Mouse (Mus musculus) CD4-positive, CD25-positive, alpha-beta regulatory T cell, adult 9 weeks (primary cell): ENCODE measurements around the gene Eef1akmt4. TPM values are rescaled to one million over a fixed set of nuclear protein-coding genes. Genes with fewer than 3 reads are reported as not detected.

Experiments used
- polyA plus RNA-seq: library from polyadenylated mRNA; unstranded; fragments of 100-300 nt; shearing (Covaris generic); gene quantifications from one replicate; pipeline ENCODE4 v1.2.1, GENCODE M21; 2017

The Eef1akmt4 gene
- polyA plus RNA-seq, result 27.3 TPM

DNA sequence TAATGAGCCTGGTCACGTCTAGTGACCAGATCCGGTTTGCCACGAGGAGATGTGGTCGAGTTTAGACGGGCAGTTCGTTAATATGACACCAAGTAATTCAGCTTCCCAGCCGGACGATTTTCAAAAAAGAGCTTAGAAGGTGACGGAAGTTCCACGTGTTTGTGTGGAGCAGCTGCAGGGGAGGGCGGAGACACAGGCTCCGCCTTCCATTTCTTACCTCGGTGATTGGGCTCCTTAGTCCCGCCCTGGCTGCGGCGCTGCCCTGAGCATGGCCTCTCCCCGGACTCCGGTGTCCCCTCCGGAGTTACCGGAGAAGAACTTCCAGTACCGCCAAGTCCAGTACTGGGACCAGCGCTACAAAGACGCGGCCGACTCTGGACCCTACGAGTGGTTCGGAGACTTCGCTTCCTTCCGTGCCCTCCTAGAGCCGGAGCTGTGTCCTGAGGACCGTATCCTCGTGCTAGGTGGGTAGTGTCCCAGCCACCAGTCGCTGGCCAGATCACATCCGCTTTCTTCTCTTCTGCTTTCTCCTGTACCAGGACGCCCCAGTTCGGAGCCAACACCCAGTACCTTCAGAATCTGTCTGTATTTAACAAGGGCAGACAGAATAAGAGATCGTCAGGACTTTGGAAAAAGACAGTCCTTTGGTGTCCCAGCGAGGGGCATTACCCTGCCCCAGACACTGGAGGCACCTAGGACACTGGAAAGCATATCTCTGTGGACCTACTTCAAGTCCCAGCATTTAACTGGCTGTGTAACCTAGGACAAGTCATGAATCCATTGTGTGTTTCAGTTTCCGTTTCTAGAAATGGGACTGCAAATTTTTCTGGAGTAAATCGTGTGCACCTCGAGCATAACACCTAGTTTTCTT, at the start of gene Eef1akmt4, which contains the start of the genes Gm49333 and Alg3:
TSS of gene Eef1akmt4 (plus strand) at position 237 of the 871 bp plus-strand sequence.
TSS of gene Gm49333 (plus strand) at position 254 of the 871 bp plus-strand sequence.
TSS of gene Alg3 (minus strand) at position 379 of the 871 bp plus-strand sequence.

DNA sequence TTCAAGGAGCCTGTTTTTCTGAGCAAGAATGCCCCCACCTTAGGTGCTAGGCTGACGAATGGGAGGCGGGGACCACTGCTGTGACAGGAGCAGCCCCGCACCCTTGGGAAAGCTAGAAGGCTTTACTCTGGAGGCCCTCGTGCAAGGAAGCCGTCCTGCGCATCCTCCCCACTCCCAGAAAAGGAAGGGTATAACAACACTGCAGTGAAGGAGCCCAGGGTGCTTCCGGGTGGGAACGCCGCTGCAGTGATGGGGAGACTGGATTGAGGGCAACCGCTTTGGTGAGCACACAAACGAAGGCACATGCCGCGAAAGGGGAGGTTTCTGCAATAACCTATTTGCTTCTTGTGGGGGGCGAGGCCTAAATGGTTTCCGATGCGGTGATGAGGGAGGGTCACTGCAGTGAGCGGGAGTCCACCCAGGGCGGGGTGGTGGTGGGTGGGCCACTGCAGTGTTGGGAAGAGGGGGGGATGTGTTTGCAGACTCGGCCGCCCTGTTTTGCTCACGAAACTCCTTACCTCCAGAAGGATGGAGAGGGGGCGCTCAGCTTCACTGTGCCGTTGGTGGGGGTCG, 21.9 kb upstream of the Eef1akmt4 start, which contains the start of gene Vwa5b2:
TSS of gene Vwa5b2 (plus strand) at position 106 of the 573 bp plus-strand sequence.

DNA sequence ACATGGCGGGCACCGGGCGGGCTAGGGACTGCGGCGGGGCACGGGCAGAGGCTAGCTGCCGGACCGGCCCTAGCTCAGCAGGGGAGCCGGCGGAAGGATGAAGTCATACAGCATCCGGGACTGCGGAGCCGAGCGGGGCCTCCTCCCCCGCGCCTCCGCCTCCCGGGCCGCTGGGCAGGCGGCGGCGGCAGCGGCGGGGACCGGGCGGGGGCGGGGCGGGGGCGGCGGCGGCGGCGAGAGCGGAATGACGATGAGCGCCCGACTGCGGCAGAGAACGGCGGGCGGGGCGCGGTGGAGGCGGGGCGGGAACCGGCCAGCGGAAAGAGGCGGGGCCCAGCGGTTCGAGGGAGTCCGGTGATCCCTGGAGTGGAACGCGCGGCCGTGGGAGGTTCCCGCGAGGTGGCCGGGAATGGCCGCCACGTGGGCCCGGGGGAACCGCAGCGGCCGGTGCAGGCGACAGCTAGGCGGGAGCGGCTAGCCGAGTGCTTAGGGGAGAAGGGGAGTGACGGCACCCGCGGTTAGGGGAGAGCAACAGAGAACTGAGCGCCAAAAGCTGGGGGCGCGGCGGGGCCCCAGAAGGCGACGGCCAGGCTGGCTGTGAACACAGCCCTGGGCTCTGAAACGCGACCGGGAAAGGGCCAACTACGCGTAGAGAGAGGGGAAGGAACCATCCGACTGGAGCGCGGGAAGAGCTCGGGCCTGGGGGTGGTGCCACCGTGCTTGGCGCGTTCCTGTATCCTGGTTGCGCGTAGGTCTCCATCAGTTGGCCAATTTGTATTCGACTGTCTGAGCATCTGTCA, 10.0 kb downstream of the Eef1akmt4 start, which contains the start of gene Camk2n2:
TSS of gene Camk2n2 (minus strand) at position 97 of the 800 bp plus-strand sequence.

DNA sequence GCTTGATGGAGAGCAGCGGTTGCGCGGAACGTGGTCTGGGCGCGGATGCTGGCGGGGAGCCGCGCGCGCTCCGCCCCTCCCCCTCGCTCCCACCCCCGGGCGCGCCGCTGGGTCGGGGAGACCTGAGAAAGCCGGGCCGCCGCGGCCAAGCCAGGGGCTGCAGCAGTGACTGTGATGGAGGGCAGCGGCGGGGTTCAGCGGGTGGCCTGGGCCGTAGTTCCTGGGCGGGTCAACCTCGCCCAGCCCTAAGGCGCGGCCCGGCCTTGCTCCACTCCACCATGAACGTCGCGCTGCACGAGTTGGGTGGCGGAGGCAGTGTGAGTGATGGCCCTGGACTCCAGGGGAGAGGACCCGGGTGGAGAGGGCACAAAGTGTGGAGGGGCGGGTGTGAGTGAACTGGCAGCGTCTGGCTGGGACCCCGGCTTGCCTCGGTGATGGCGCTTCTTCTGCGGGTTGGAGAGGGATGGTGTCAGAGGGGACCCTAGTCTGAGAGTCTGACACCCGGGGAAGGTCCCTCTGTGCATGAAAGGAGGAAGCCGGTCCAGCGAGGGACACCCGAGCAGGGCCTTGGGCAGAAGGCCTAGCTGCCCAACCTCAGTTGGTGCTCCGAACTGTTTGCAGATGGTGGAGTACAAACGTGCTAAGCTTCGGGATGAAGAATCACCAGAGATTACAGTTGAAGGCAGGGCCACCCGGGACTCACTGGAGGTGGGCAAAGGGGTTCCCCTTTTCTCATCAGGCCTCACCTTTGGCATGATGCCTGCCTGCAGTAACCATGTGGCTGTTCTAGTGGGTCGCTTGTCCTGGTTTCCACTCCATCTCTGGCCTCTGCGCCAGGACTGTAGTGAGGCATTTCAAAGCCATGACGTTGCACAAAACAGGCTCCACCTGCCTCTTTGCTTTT, 18.6 kb downstream of the Eef1akmt4 start, which contains the start of gene Ece2:
TSS of gene Ece2 (plus strand) at position 98 of the 904 bp plus-strand sequence.

DNA sequence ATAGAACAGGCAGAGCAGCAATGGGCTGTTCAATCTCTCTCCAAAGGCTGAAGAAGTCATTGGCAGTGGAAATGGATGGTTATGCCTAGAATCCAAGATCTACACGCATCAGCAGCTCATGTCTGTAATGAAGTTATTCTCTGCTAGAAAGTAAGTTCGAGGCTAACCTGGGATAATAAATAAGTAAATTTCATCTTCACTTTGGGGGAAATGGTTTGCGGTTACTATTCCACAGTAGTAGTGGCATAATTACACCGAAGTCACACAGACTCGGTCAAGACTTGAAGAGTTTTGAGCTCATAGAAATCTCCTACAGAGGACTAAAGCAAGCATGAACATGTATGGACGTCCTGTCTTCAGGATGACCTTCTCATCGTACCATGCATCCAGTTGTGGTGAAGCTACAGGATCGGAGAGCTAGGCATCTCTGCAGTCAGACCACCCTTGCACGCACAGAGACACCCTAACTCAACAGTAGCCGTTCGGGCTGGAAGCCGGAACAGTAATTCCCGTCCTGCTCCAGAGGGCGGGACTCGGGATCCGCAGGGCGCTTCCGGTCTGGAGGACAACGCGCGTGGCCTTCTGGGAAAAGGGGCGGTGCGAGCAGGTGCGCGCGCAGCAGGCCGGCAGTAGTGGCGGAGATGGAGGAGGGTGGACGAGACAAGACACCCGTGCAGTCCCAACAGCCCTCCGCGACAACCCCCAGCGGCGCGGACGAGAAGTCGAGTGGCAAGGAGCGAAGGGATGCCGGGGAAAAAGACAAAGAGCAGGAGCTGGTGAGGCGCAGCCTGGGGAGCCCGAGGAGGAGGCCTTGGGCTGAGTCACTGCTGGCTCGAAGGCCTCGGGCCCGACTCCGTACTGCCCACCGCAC, 39.9 kb downstream of the Eef1akmt4 start, which contains the start of gene Psmd2:
TSS of gene Psmd2 (plus strand) at position 577 of the 871 bp plus-strand sequence.

DNA sequence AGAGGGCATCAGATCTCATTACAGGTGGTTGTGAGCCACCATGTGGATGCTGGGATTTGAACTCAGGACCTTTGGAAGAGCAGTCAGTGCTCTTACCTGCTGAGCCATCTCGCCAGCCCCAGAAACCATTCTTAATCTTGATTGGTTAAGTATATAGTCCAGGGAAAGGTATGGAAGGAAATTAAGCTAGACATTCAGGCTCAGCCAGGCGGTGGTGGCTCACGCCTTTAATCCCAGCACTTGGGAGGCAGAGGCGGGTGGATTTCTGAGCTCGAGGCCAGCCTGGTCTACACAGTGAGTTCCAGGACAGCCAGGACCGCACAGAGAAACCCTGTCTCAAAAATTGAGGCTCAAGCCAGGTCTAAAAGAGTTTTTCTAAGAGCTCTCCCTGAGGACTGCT, 56.6 kb downstream of the Eef1akmt4 start, which contains the start of gene Eif4g1:
TSS of gene Eif4g1 (plus strand) at position 301 of the 400 bp plus-strand sequence.

Other genes with a start within 250 kb of the Eef1akmt4 start
- 39.9 TPM for gene Abcc5, start 185.2 kb upstream of the Eef1akmt4 start, polyA plus RNA-seq
- gene Eif2b5, start 112.8 kb upstream of the Eef1akmt4 start, polyA plus RNA-seq, result 15.3 TPM
- gene Dvl3, start 94.6 kb upstream of the Eef1akmt4 start, polyA plus RNA-seq, result 5.9 TPM
- 486 TPM for gene Ap2m1, start 76.1 kb upstream of the Eef1akmt4 start, polyA plus RNA-seq
- 121 TPM for gene Abcf3, start 63.0 kb upstream of the Eef1akmt4 start, polyA plus RNA-seq
- gene Vwa5b2, start 22.1 kb upstream of the Eef1akmt4 start, polyA plus RNA-seq, result 0.29 TPM
- not detected for gene Gm49333, start within 50 bp of the Eef1akmt4 start, polyA plus RNA-seq
- 49.3 TPM for gene Alg3, start 142 bp downstream of the Eef1akmt4 start, polyA plus RNA-seq
- not detected for gene Camk2n2, start 9.7 kb downstream of the Eef1akmt4 start, polyA plus RNA-seq
- not detected for gene Ece2, start 18.2 kb downstream of the Eef1akmt4 start, polyA plus RNA-seq
- gene Psmd2, start 40.1 kb downstream of the Eef1akmt4 start, polyA plus RNA-seq, result 280 TPM
- 141 TPM for gene Eif4g1, start 56.7 kb downstream of the Eef1akmt4 start, polyA plus RNA-seq
- 2.4 TPM for gene Fam131a, start 81.6 kb downstream of the Eef1akmt4 start, polyA plus RNA-seq
- 86.1 TPM for gene Polr2h, start 106.1 kb downstream of the Eef1akmt4 start, polyA plus RNA-seq
- gene Clcn2, start 106.2 kb downstream of the Eef1akmt4 start, polyA plus RNA-seq, result 1.1 TPM
- gene Chrd, start 121.5 kb downstream of the Eef1akmt4 start, polyA plus RNA-seq, result not detected
- gene Thpo, start 122.9 kb downstream of the Eef1akmt4 start, polyA plus RNA-seq, result not detected